Mouse (Mus musculus) stomach, postnatal 0 days (tissue): ENCODE results near the gene Cd164l2. TPM values are rescaled to one million over a fixed set of nuclear protein-coding genes. Genes with fewer than 3 reads are reported as not detected.
A peak's percentile ranks its signal among the peaks of the same experiment; 100 is the strongest.

Source experiments
- ATAC-seq: fragments of 200-750 bp; cut with Nextera tagmentation; 2 replicates; pipeline ENCODE4 v1.8.0; 2017; ENCODE audit not compliant: low FRiP score, low TSS enrichment
- DNase-seq: peaks from one replicate; pipeline ENCODE4 v3.0.0-alpha.2; 2016; ENCODE audit warnings: low spot score
- H3K27ac ChIP-seq: fragments of 300-500 bp; sonication (generic); replicated peaks from 2 replicates; pipeline ENCODE4 v1.5.1; 2014; ENCODE audit warnings: mild to moderate bottlenecking, control low read depth
- H3K27me3 ChIP-seq: fragments of 300-500 bp; sonication (generic); 2 replicates; pipeline ENCODE4 v1.6.1; 2014; ENCODE audit warnings: low read length; ENCODE audit not compliant: control insufficient read depth, insufficient read depth
- H3K36me3 ChIP-seq: fragments of 300-500 bp; sonication (generic); 2 replicates; pipeline ENCODE4 v1.6.1; 2014; ENCODE audit warnings: low read length, mixed read lengths; ENCODE audit not compliant: control insufficient read depth, insufficient read depth
- H3K4me1 ChIP-seq: fragments of 300-500 bp; sonication (generic); replicated peaks from 2 replicates; pipeline ENCODE4 v1.6.1; 2014; ENCODE audit warnings: antibody characterized with exemption; ENCODE audit not compliant: control insufficient read depth, insufficient read depth
- H3K4me2 ChIP-seq: fragments of 300-500 bp; sonication (generic); replicated peaks from 2 replicates; pipeline ENCODE4 v1.6.1; 2014; ENCODE audit warnings: low read depth, mild to moderate bottlenecking, control low read depth, moderate library complexity
- H3K4me3 ChIP-seq: fragments of 300-500 bp; sonication (generic); 2 replicates; pipeline ENCODE4 v1.5.1; 2014; ENCODE audit warnings: low read depth, low read length, control low read depth
- H3K9ac ChIP-seq: fragments of 300-500 bp; sonication (generic); 2 replicates; pipeline ENCODE4 v1.6.1; 2014; ENCODE audit warnings: mild to moderate bottlenecking, low read length, control low read depth, mixed read lengths
- H3K9me3 ChIP-seq: fragments of 300-500 bp; sonication (generic); 2 replicates; pipeline ENCODE4 v1.6.1; 2016; ENCODE audit warnings: low read length; ENCODE audit not compliant: control insufficient read depth
- CTCF ChIP-seq: IDR thresholded peaks from 2 replicates; pipeline ENCODE4 v1.5.1; 2016; ENCODE audit warnings: antibody characterized with exemption, low read depth, mild to moderate bottlenecking, moderate library complexity
- EP300 ChIP-seq: optimal IDR thresholded peaks from 2 replicates; pipeline ENCODE3; 2016; ENCODE audit warnings: antibody characterized with exemption
- WGBS: fragments of 180-500 bp; shearing (Covaris S2); extraction: QIAGEN DNeasy Blood & Tissue Kit; methylation state at CpG from one replicate; pipeline ENCODE4 v1.1.7; 2014; 5-methylcytosine and 5-hydroxymethylcytosine counted together
- polyA plus RNA-seq: library from polyadenylated mRNA; unstranded; fragments of >200 nt; fragmentation: Nextera tagmentation; extraction: Ambion mirVana; gene quantifications from 2 replicates; pipeline ENCODE4 v1.2.1, GENCODE M21; 2015

Gene Cd164l2
- polyA plus RNA-seq, 1 experiment from 2014 or later = 5.3 TPM

DNA sequence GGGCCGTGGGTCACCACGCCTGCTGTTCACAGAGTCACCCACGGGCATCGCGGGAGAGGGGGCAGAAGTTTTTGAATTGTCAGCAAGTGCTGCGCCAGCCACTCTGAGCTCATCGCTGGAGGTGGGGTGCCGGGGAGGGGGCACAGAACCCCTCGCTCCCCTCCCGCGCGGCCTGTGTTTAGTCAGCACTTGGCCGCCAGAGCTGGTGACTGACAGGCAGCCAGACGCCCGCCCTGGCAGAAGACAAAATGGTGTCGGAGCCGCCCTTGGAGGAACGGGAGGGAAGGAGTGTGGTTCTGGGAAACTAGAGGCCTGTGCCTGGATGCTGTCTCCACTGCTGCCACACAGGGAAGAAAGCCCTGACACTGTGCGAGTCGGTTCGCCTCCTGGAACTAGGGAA is 11.6 kb upstream of the Cd164l2 start:
- Histone ChIP-seq H3K4me1 (peaks cover 16% of the 10 kb centered on the region), H3K27me3 (no peaks in the 10 kb centered on the region), H3K4me2 (peak overlapping the region; percentile 20), H3K9ac (peak overlapping the region; percentile 38; the same call in 1 of the 2 replicates), H3K9me3 (no peaks in the 10 kb centered on the region), H3K36me3 (peaks cover 11% of the 10 kb centered on the region; the same call in 1 of the 2 replicates), H3K27ac (peak overlapping the region; percentile 82), H3K4me3 (no peak overlapping the region)
- WGBS = 31% methylated on average over 21 of the region's 21 CpGs
- DNase-seq (peak; percentile 53), ATAC-seq (0 out of 2 replicates have a peak, but pooled peaks have one; percentile 1)
- TF ChIP-seq EP300 (no peak), CTCF (no peak)

DNA sequence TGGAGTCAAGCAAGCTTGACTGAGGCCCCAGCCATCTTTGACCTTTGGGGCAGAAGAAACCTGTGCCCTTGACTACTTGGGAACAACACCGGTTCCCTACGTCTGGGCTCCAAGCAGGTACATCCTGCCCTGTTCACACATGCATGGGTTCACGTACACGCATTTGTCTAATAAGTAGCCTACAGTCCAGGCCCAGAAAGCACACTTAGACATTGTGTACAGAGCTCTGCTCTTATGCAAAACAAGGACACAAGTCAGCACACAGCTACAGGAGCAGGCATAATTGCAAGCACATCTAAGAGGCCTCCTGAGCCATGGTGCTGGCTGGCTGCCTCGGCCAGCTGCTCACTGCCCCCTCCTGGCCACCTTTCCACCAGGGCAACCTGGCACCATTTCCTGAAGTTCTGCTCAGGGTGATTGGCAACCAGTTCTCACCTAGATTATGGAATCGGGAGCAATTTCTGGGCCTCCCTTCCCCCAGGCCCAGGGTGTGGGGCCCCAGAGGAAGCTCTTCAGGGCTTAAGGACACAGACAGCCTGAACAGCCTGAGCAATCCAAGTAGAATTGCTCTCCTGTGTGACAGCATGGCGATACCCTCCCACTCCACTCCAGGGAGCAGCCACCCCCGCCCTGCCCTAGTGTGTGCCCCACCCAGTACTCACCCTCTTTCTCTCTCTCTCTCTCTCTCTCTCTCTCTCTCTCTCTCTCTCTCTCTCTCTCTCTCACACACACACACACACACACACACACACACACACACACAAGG is 10.7 kb upstream of the Cd164l2 start:
- peaks cover 16% of the 10 kb centered on the region for H3K4me1 ChIP-seq
- no peak overlapping the region for H3K4me3 ChIP-seq
- no peak overlapping the region for H3K9ac ChIP-seq
- DNase-seq (peak; percentile 88), ATAC-seq (peak; percentile 76)
- H3K27me3 ChIP-seq = no peaks in the 10 kb centered on the region
- no peak for TF ChIP-seq EP300
- TF ChIP-seq CTCF = peak; percentile 85
- H3K4me2 ChIP-seq = no peak overlapping the region
- H3K36me3 ChIP-seq = peaks cover 3% of the 10 kb centered on the region; the same call in 1 of the 2 replicates
- 44% methylated on average over 8 of the region's 8 CpGs for WGBS
- H3K9me3 ChIP-seq = no peaks in the 10 kb centered on the region
- H3K27ac ChIP-seq = peak overlapping the region; percentile 82

DNA sequence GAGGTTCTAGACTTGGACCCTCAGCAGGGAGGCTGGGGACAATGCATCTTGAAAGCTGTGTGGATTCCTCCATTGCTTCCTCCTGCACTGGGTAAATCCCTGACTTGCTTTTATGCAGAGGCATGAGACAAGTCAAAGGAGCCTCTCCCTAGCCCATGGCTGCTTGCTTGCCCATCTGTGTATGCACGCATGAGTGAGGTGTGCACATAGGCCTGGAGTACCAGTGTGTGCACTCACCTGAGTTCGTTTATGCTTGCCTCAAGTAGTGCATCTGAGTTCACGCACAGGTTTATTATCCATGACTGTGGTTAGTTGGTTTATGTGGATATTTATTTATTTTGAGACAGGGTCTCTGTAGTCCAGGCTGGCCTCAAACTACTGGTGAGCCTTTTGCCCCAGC is 9.7 kb upstream of the Cd164l2 start:
- Histone ChIP-seq H3K4me3 (no peak overlapping the region), H3K36me3 (no peaks in the 10 kb centered on the region), H3K9ac (no peak overlapping the region), H3K9me3 (no peaks in the 10 kb centered on the region), H3K27ac (no peak overlapping the region), H3K4me2 (no peak overlapping the region), H3K4me1 (peaks cover 13% of the 10 kb centered on the region), H3K27me3 (no peaks in the 10 kb centered on the region)
- no peak for TF ChIP-seq CTCF
- TF ChIP-seq EP300 = no peak
- ATAC-seq (no peak), DNase-seq (no peak)
- 94% methylated on average over 3 of the region's 3 CpGs for WGBS

DNA sequence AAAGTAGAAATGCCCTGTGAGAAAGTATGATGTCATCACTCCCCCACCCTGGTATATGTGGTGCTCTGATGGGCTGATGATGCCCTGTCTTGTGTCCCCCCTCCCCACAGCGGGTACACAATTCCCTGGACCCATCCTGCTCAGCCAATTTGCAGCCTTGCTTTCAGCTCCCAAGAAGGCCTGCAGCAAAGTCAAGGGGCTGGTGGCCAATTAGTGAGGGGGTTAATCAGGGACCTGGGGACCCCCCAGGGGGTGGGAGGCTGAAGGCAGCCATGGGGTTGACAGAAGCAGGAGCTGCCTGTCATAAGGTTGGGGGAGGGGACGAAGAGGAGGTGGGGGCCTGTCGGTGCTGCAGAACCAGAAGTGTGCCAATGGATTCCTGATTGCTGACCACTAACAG is 8.3 kb upstream of the Cd164l2 start:
- Histone ChIP-seq H3K4me1 (peaks cover 9% of the 10 kb centered on the region), H3K27ac (no peak overlapping the region), H3K4me3 (no peak overlapping the region), H3K36me3 (no peaks in the 10 kb centered on the region), H3K27me3 (no peaks in the 10 kb centered on the region), H3K4me2 (no peak overlapping the region), H3K9ac (no peak overlapping the region), H3K9me3 (no peaks in the 10 kb centered on the region)
- ATAC-seq = no peak
- no peak for DNase-seq
- 63% methylated on average over 3 of the region's 3 CpGs for WGBS
- TF ChIP-seq EP300 (no peak), CTCF (no peak)

DNA sequence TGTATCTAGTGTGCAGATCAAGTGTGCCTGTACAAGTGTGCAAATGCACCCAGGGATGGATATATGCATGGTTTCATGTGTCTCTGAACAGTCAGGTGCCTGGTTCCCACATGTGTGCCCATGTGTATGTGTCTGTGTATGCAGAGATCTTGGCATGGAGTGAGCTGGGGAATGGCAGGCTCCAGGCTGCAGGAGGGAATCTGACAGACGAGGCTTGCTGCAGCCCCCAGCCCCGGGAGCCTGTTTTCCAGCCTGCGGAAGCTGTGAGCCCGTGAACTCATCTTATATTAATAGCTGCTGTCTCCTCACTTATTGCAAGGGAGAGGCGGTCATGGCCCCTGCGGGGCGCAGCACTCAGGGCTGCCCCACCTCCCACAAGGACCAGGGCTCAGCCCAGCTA is 7.6 kb upstream of the Cd164l2 start:
- TF ChIP-seq EP300 (no peak), CTCF (no peak)
- H3K9ac ChIP-seq = no peak overlapping the region
- no peaks in the 10 kb centered on the region for H3K9me3 ChIP-seq
- no peak overlapping the region; the same call in 1 of the 2 replicates for H3K27ac ChIP-seq
- no peaks in the 10 kb centered on the region for H3K27me3 ChIP-seq
- peaks cover 9% of the 10 kb centered on the region for H3K4me1 ChIP-seq
- 33% methylated on average over 7 of the region's 7 CpGs for WGBS
- H3K4me2 ChIP-seq = no peak overlapping the region
- ATAC-seq (no peak), DNase-seq (no peak)
- H3K4me3 ChIP-seq = no peak overlapping the region
- H3K36me3 ChIP-seq = no peaks in the 10 kb centered on the region

DNA sequence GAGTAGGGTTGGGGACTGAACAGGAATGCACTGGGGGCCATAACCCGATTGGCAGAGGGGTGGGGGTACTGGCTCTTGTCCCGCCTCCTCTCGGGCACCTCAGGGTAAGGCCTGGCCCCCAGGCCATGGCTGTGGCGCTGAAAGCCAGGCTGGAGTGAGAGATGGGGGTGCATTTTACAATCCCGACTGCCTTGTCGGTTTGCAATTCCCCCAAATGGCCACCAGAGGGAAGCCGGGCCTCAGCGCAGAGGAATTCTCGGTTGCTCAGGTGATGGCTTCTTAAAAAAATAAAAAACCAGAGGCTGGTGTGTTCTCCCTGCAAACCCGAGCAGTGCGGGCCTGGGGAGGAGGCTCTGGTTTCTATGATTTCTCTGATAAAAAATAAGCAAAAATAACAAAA is 2.6 kb upstream of the Cd164l2 start:
- no peaks in the 10 kb centered on the region for H3K9me3 ChIP-seq
- ATAC-seq (peak; percentile 8; the same call in 1 of the 2 replicates), DNase-seq (peak; percentile 74)
- H3K4me1 ChIP-seq = 0 out of 2 replicates have a peak, but pooled peaks cover 3% of the 10 kb centered on the region
- H3K36me3 ChIP-seq = no peaks in the 10 kb centered on the region
- TF ChIP-seq CTCF (peak; percentile 91), EP300 (no peak)
- no peak overlapping the region for H3K4me3 ChIP-seq
- no peak overlapping the region for H3K4me2 ChIP-seq
- WGBS = 3% methylated on average over 11 of the region's 11 CpGs
- H3K27ac ChIP-seq = no peak overlapping the region
- no peak overlapping the region for H3K9ac ChIP-seq
- H3K27me3 ChIP-seq = peaks cover 2% of the 10 kb centered on the region; the same call in 1 of the 2 replicates
